8 mouse cellular contexts compared by ENCODE assay signal in genomic region chr19:7234537-7235221, GRCm38 (mm10). TPM values are rescaled to one million over a fixed set of nuclear protein-coding genes. Genes with fewer than 3 reads are reported as not detected.
DNase-seq lines count a peak whose midpoint lies in the region; ATAC-seq and TF ChIP-seq lines count a peak whose summit lies in the region.

No protein-coding gene starts in this region.

- H3K4me1 ChIP-seq in ES-Bruce4 (ENCODE audit: control insufficient read depth, insufficient read depth, low read length) = no peaks in the 10 kb centered on the region
- peaks cover 32% of the 10 kb centered on the region for H3K4me1 ChIP-seq in forebrain, embryonic 13.5 days
- H3K4me1 ChIP-seq in lung, embryonic 14.5 days (ENCODE audit: insufficient read depth) = no peaks in the 10 kb centered on the region; the same call in 1 of the 2 replicates

- ATAC-seq in cerebellum, adult (ENCODE audit: insufficient number of reproducible peaks, low FRiP score, low TSS enrichment) = peak; percentile 70; the same call in 1 of the 2 replicates
- ATAC-seq in forebrain, embryonic 13.5 days = peak; percentile 93
- peak; percentile 86 for ATAC-seq in lung, embryonic 14.5 days (ENCODE audit: insufficient read depth)

- peak; percentile 77 for DNase-seq in heart, postnatal 36 days
- peak; percentile 86 to 88 for DNase-seq in layer of hippocampus, adult 2 months (ENCODE audit: low spot score in 2 of 2)
- peak; percentile 87 for DNase-seq in lung, embryonic 14.5 days
- peak; percentile 66 for DNase-seq in ovary, adult 18-20 months (ENCODE audit: low spot score)
- peak; percentile 51 to 63 for DNase-seq in thymus, adult 18-20 months

- no peak overlapping the region for H3K9ac ChIP-seq in ES-Bruce4 (ENCODE audit: low read depth, poor library complexity, severe bottlenecking)
- no peak overlapping the region for H3K9ac ChIP-seq in forebrain, embryonic 13.5 days
- H3K9ac ChIP-seq in lung, embryonic 14.5 days = no peak overlapping the region

- H3K4me3 ChIP-seq in ES-Bruce4 (ENCODE audit: low read depth, low read length) = no peak overlapping the region
- H3K4me3 ChIP-seq in forebrain, embryonic 13.5 days = no peak overlapping the region
- no peak overlapping the region for H3K4me3 ChIP-seq in layer of hippocampus, adult 2 months
- no peak overlapping the region for H3K4me3 ChIP-seq in lung, embryonic 14.5 days (ENCODE audit: low read depth, low read length)

- no peak for TF ChIP-seq POLR2A in ES-Bruce4 (IDR thresholded peaks at IDR 0.05; ENCODE audit: insufficient read depth, low read length)

- no peak overlapping the region for H3K27ac ChIP-seq in ES-Bruce4 (ENCODE audit: insufficient read depth, low read length)
- H3K27ac ChIP-seq in forebrain, embryonic 13.5 days = no peak overlapping the region
- H3K27ac ChIP-seq in layer of hippocampus, adult 2 months = 0 out of 2 replicates have a peak overlapping the region, but pooled peaks have one; percentile 32
- no peak overlapping the region for H3K27ac ChIP-seq in lung, embryonic 14.5 days (ENCODE audit: low read depth)

- no peaks in the 10 kb centered on the region for H3K27me3 ChIP-seq in ES-Bruce4 (ENCODE audit: control insufficient read depth, insufficient read depth, low read length, poor library complexity, severe bottlenecking)
- H3K27me3 ChIP-seq in forebrain, embryonic 13.5 days = no peaks in the 10 kb centered on the region
- H3K27me3 ChIP-seq in lung, embryonic 14.5 days (ENCODE audit: insufficient read depth, low read length) = no peaks in the 10 kb centered on the region

- intact Hi-C loops in heart, postnatal 36 days (cut with DNase I) = loop anchor here (1.0 to 10.0 kb wide), 4 partner anchors 28 to 380 kb away; partner anchors contain the start of gene Hrasls5

- 0 out of 2 replicates have a peak, but pooled peaks have one; percentile 16 for TF ChIP-seq EP300 in ES-Bruce4 (IDR thresholded peaks at IDR 0.05; ENCODE audit: insufficient read depth, low read depth, low read length)

- peaks cover 36% of the 10 kb centered on the region for H3K36me3 ChIP-seq in ES-Bruce4 (ENCODE audit: control insufficient read depth, insufficient read depth, low read length, poor library complexity, severe bottlenecking)
- H3K36me3 ChIP-seq in forebrain, embryonic 13.5 days (ENCODE audit: poor library complexity, severe bottlenecking) = peaks cover 67% of the 10 kb centered on the region
- peaks cover 61% of the 10 kb centered on the region for H3K36me3 ChIP-seq in lung, embryonic 14.5 days (ENCODE audit: insufficient read depth)

- WGBS in forebrain, embryonic 13.5 days = 52% methylated on average over 8 of the region's 8 CpGs
- WGBS in lung, embryonic 14.5 days = 58% methylated on average over 8 of the region's 8 CpGs

- no peaks in the 10 kb centered on the region for H3K9me3 ChIP-seq in ES-Bruce4 (replicated peaks; ENCODE audit: control insufficient read depth, insufficient read depth, low read length, poor library complexity, severe bottlenecking)
- H3K9me3 ChIP-seq in forebrain, embryonic 13.5 days (replicated peaks) = no peaks in the 10 kb centered on the region
- no peaks in the 10 kb centered on the region for H3K9me3 ChIP-seq in lung, embryonic 14.5 days (ENCODE audit: low read depth, low read length)

- H3K4me2 ChIP-seq in forebrain, embryonic 13.5 days = no peak overlapping the region
- no peak overlapping the region for H3K4me2 ChIP-seq in lung, embryonic 14.5 days

- TF ChIP-seq CTCF in ES-Bruce4 (IDR thresholded peaks at IDR 0.05; ENCODE audit: low read depth, low read length) = peak; percentile 83
- TF ChIP-seq CTCF in layer of hippocampus, adult 2 months (conservative IDR thresholded peaks at IDR 0.05) = peak; percentile 93
- TF ChIP-seq CTCF in lung, embryonic 14.5 days (IDR thresholded peaks at IDR 0.05; ENCODE audit: low read depth) = peak; percentile 89

RNA-seq across cellular contexts. Expression of gene Naa40, which starts 6.3 kb away (rescaled TPM):
- 41.0 and 45.1 TPM in 2 replicates for polyA plus RNA-seq in ES-Bruce4 (2011; ENCODE audit: insufficient read depth, insufficient read length, low read depth, missing spikeins)
- 71.1 and 80.5 TPM in 2 replicates for polyA plus RNA-seq in forebrain, embryonic 13.5 days (2015; fragmentation: Nextera tagmentation; extraction: Ambion mirVana)
- total RNA-seq in heart, postnatal 36 days (2021) = 10 to 100 TPM; 15.3 to 15.6 TPM
- 10 to 100 TPM; 34.2 to 38.1 TPM for total RNA-seq in layer of hippocampus, adult 2 months (2021)
- polyA plus RNA-seq in lung, embryonic 14.5 days (2014; fragmentation: Nextera tagmentation; extraction: Ambion mirVana) = 64.9 and 65.8 TPM in 2 replicates

RNA-seq across cellular contexts. Expression of gene Cox8a, which starts 17.3 kb away (rescaled TPM):
- 584 and 638 TPM in 2 replicates for polyA plus RNA-seq in ES-Bruce4 (2011; ENCODE audit: insufficient read depth, insufficient read length, low read depth, missing spikeins)
- 673 and 749 TPM in 2 replicates for polyA plus RNA-seq in forebrain, embryonic 13.5 days (2015; fragmentation: Nextera tagmentation; extraction: Ambion mirVana)
- total RNA-seq in heart, postnatal 36 days (2021) = 100 to 1,000 TPM; 395 to 437 TPM
- 1,000 to 10,000 TPM in 1 of 2 experiments, 100 to 1,000 TPM in 1; 959 to 1,016 TPM for total RNA-seq in layer of hippocampus, adult 2 months (2021)
- polyA plus RNA-seq in lung, embryonic 14.5 days (2014; fragmentation: Nextera tagmentation; extraction: Ambion mirVana) = 917 and 922 TPM in 2 replicates

RNA-seq across cellular contexts. Expression of gene Otub1, which starts 28.6 kb away (rescaled TPM):
- 86.7 and 87.5 TPM in 2 replicates for polyA plus RNA-seq in ES-Bruce4 (2011; ENCODE audit: insufficient read depth, insufficient read length, low read depth, missing spikeins)
- polyA plus RNA-seq in forebrain, embryonic 13.5 days (2015; fragmentation: Nextera tagmentation; extraction: Ambion mirVana) = 242 and 249 TPM in 2 replicates
- total RNA-seq in heart, postnatal 36 days (2021) = 10 to 100 TPM; 72.2 to 72.6 TPM
- 100 to 1,000 TPM; 299 TPM for total RNA-seq in layer of hippocampus, adult 2 months (2021)
- polyA plus RNA-seq in lung, embryonic 14.5 days (2014; fragmentation: Nextera tagmentation; extraction: Ambion mirVana) = 206 and 221 TPM in 2 replicates

RNA-seq across cellular contexts. Expression of gene Rcor2, which starts 32.4 kb away (rescaled TPM):
- polyA plus RNA-seq in ES-Bruce4 (2011; ENCODE audit: insufficient read depth, insufficient read length, low read depth, missing spikeins) = 69.4 and 78.5 TPM in 2 replicates
- polyA plus RNA-seq in forebrain, embryonic 13.5 days (2015; fragmentation: Nextera tagmentation; extraction: Ambion mirVana) = 58.1 and 60.6 TPM in 2 replicates
- 1 to 10 TPM; 5.4 to 7.8 TPM for total RNA-seq in heart, postnatal 36 days (2021)
- 10 to 100 TPM; 17.0 to 18.2 TPM for total RNA-seq in layer of hippocampus, adult 2 months (2021)
- polyA plus RNA-seq in lung, embryonic 14.5 days (2014; fragmentation: Nextera tagmentation; extraction: Ambion mirVana) = 6.0 and 7.9 TPM in 2 replicates
